Mouse (Mus musculus) myocyte (in vitro differentiated cells): ENCODE data around the gene Rnf157. TPM values are rescaled to one million over a fixed set of nuclear protein-coding genes. Genes with fewer than 3 reads are reported as not detected.

ENCODE experiments used
- H3K27me3 ChIP-seq: one replicate; pipeline ENCODE4 v1.6.1; 2011; ENCODE audit not compliant: control insufficient read depth, insufficient read depth, insufficient read length
- H3K36me3 ChIP-seq: one replicate; pipeline ENCODE4 v1.6.1; 2011; ENCODE audit not compliant: control insufficient read depth, insufficient read depth
- H3K4me2 ChIP-seq: one replicate; pipeline ENCODE4 v1.6.1; 2011; ENCODE audit warnings: low read depth, control low read depth
- H3K4me3 ChIP-seq: one replicate; pipeline ENCODE4 v1.5.1; 2011; ENCODE audit warnings: mild to moderate bottlenecking, control low read depth, moderate library complexity
- H3K79me2 ChIP-seq: one replicate; pipeline ENCODE4 v1.6.1; 2011; ENCODE audit not compliant: control insufficient read depth, insufficient read depth
- H3ac ChIP-seq: one replicate; pipeline ENCODE4 v1.6.1; 2011; ENCODE audit not compliant: control insufficient read depth, insufficient read length
- CEBPB ChIP-seq: IDR thresholded peaks from 2 replicates; pipeline ENCODE4 v1.6.1; 2011; ENCODE audit warnings: mild to moderate bottlenecking, moderate library complexity; ENCODE audit not compliant: poor library complexity, insufficient read depth, severe bottlenecking
- E2F4 ChIP-seq: IDR thresholded peaks from one replicate; pipeline ENCODE4 v1.6.1; 2011; ENCODE audit warnings: mild to moderate bottlenecking, control low read depth, moderate library complexity; ENCODE audit not compliant: insufficient read depth
- MAX ChIP-seq: IDR thresholded peaks from one replicate; pipeline ENCODE4 v1.6.1; 2011; ENCODE audit warnings: low read depth, mild to moderate bottlenecking, control low read depth
- MYOD1 ChIP-seq, 3 experiments: IDR thresholded peaks; one replicate each; pipeline ENCODE4 v1.6.1; 2011; ENCODE audit warnings: control low read depth in 2 of 3, low read depth in 2 of 3, mild to moderate bottlenecking in 2 of 3, moderate library complexity in 1 of 3; ENCODE audit not compliant: insufficient read length in 2 of 3, control insufficient read depth in 1 of 3
- MYOG ChIP-seq, 3 experiments: IDR thresholded peaks; one replicate each; pipeline ENCODE4 v1.6.1; 2011; ENCODE audit warnings: control low read depth in 2 of 3, low read depth in 2 of 3, mild to moderate bottlenecking in 2 of 3; ENCODE audit not compliant: insufficient read length in 2 of 3, control insufficient read depth in 1 of 3, insufficient read depth in 1 of 3
- POLR2A ChIP-seq: IDR thresholded peaks from one replicate; pipeline ENCODE4 v1.6.1; 2011; ENCODE audit warnings: low read depth, mild to moderate bottlenecking, control low read depth, moderate library complexity; ENCODE audit not compliant: insufficient read length
- POLR2AphosphoS2 ChIP-seq: IDR thresholded peaks from one replicate; pipeline ENCODE4 v1.6.1; 2011; ENCODE audit warnings: low read depth, control low read depth; ENCODE audit not compliant: insufficient read length
- REST ChIP-seq: IDR thresholded peaks from one replicate; pipeline ENCODE4 v1.6.1; 2011; ENCODE audit warnings: mild to moderate bottlenecking, control low read depth, moderate library complexity; ENCODE audit not compliant: insufficient read depth, insufficient read length
- SRF ChIP-seq: IDR thresholded peaks from one replicate; pipeline ENCODE4 v1.6.1; 2011; ENCODE audit warnings: low read depth; ENCODE audit not compliant: control insufficient read depth, insufficient read length
- TCF12 ChIP-seq: IDR thresholded peaks from one replicate; pipeline ENCODE4 v1.6.1; 2011; ENCODE audit warnings: mild to moderate bottlenecking, control low read depth; ENCODE audit not compliant: poor library complexity, insufficient read depth, severe bottlenecking
- TCF3 ChIP-seq: IDR thresholded peaks from one replicate; pipeline ENCODE4 v1.6.1; 2011; ENCODE audit warnings: low read depth, control low read depth; ENCODE audit not compliant: insufficient read length
- USF1 ChIP-seq: IDR thresholded peaks from one replicate; pipeline ENCODE4 v1.6.1; 2011; ENCODE audit warnings: low read depth, mild to moderate bottlenecking, control low read depth, moderate library complexity
- polyA plus RNA-seq: library from polyadenylated mRNA; unstranded; fragments of >200 nt; fragmentation: generic; extraction: Trizol; gene quantifications from one replicate; pipeline ENCODE4 v1.2.1, GENCODE M21; 2012; ENCODE audit warnings: missing spikeins

The Rnf157 gene
- polyA plus RNA-seq, 1 experiment = 15.2 TPM

GRCm38 (mm10) chr11:116398348-116398677, 14.5 kb downstream of the Rnf157 start:
- Histone ChIP-seq H3K27me3 (no peaks in the 10 kb centered on the region), H3ac (no peak overlapping the region), H3K36me3 (no peaks in the 10 kb centered on the region), H3K4me2 (no peak overlapping the region), H3K4me3 (no peak overlapping the region), H3K79me2 (no peaks in the 10 kb centered on the region)
- TF ChIP-seq MYOD1 (IDR thresholded peaks at IDR 0.05; ENCODE audit: control insufficient read depth in 1 of 3, insufficient read length in 2 of 3, low read depth in 2 of 3) (no peak), TCF12 (no peak)

- Histone ChIP-seq H3K27me3 (no peaks in the 10 kb centered on the region), H3K4me2 (no peak overlapping the region), H3K79me2 (no peaks in the 10 kb centered on the region), H3ac (no peak overlapping the region), H3K4me3 (no peak overlapping the region), H3K36me3 (no peaks in the 10 kb centered on the region)
- TF ChIP-seq POLR2A (no peak), MYOG (IDR thresholded peaks at IDR 0.05; ENCODE audit: control insufficient read depth in 1 of 3, insufficient read depth in 1 of 3, insufficient read length in 2 of 3, low read depth in 2 of 3) (no peak)
These were observed 15.1 kb downstream of the Rnf157 start for GRCm38 (mm10) chr11:116397517-116398347.

- Histone ChIP-seq H3K36me3 (no peaks in the 10 kb centered on the region), H3K27me3 (no peaks in the 10 kb centered on the region), H3K4me3 (no peak overlapping the region), H3ac (no peak overlapping the region), H3K79me2 (no peaks in the 10 kb centered on the region), H3K4me2 (no peak overlapping the region)
- TF ChIP-seq CEBPB (no peak), TCF3 (no peak)
These were observed 15.9 kb downstream of the Rnf157 start for GRCm38 (mm10) chr11:116396934-116397330.

- no peaks in the 10 kb centered on the region for H3K36me3 ChIP-seq
- no peaks in the 10 kb centered on the region for H3K79me2 ChIP-seq
- H3K4me3 ChIP-seq = no peak overlapping the region
- TF ChIP-seq USF1 (no peak), MYOG (IDR thresholded peaks at IDR 0.05; ENCODE audit: control insufficient read depth in 1 of 3, insufficient read depth in 1 of 3, insufficient read length in 2 of 3, low read depth in 2 of 3) (no peak), POLR2A (no peak), REST (no peak), E2F4 (no peak), MYOD1 (IDR thresholded peaks at IDR 0.05; ENCODE audit: control insufficient read depth in 1 of 3, insufficient read length in 2 of 3, low read depth in 2 of 3) (no peak), TCF3 (no peak), POLR2AphosphoS2 (no peak), TCF12 (no peak), CEBPB (no peak), MAX (no peak), SRF (no peak)
- H3K4me2 ChIP-seq = no peak overlapping the region
- no peaks in the 10 kb centered on the region for H3K27me3 ChIP-seq
- no peak overlapping the region for H3ac ChIP-seq
These were observed 16.4 kb downstream of the Rnf157 start for GRCm38 (mm10) chr11:116396276-116396933.

- H3K36me3 ChIP-seq = no peaks in the 10 kb centered on the region
- no peaks in the 10 kb centered on the region for H3K79me2 ChIP-seq
- H3K4me2 ChIP-seq = no peak overlapping the region
- no peaks in the 10 kb centered on the region for H3K27me3 ChIP-seq
- no peak overlapping the region for H3K4me3 ChIP-seq
- TF ChIP-seq SRF (no peak), REST (no peak), MAX (no peak), MYOD1 (IDR thresholded peaks at IDR 0.05; ENCODE audit: control insufficient read depth in 1 of 3, insufficient read length in 2 of 3, low read depth in 2 of 3) (no peak), USF1 (no peak), E2F4 (no peak), TCF12 (no peak), CEBPB (no peak), MYOG (IDR thresholded peaks at IDR 0.05; ENCODE audit: control insufficient read depth in 1 of 3, insufficient read depth in 1 of 3, insufficient read length in 2 of 3, low read depth in 2 of 3) (no peak), TCF3 (no peak)
- no peak overlapping the region for H3ac ChIP-seq
These were observed 18.1 kb downstream of the Rnf157 start for GRCm38 (mm10) chr11:116394769-116395168.
